Mouse (Mus musculus): Measurements from ENCODE around the gene Lmbr1l.
A peak's percentile ranks its signal among the peaks of the same experiment; 100 is the strongest.

Gene Lmbr1l

DNA sequence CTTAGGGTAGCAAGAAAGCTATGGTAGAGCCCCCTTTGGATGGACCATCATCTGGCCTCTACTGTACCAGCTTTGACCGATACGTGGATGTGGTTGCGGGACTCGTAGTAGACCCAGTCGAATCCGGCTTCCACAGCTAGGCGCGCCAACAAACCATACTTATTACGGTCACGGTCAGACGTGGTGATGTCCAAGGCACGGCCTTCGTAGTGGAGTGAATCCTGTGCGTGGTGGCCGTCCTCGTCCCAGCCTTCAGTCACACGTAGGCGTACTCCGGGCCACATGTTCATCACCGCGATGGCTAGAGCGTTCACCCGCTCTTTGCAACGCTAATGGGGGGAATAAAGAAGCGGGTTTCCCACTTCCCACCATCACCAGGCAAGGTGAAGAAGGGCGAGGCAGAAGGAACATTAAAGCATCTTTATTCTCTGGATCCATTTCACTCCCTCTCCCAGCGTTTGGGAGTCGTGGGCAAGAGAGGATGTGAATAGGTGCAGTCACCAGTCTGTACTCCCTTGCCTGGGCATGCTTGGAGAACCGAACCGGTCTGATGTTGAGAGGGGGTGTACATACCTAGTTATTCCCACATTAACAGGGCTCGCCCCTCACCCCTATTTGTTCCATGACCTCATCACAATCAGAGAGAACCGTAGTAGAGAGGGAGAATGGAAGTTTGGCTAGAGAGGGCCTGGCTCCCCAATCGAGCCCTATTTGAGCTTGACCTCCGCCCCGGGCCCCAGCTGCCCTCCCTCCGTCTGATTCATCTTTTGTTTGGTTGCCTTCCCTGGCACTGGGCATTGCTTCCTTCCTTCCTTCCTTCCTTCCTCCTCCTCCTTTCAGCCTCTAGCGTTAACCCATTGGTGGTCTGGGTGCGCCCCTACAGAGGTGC, 23.0 kb downstream of the Lmbr1l start:
- peak; percentile 95 for DNase-seq

DNA sequence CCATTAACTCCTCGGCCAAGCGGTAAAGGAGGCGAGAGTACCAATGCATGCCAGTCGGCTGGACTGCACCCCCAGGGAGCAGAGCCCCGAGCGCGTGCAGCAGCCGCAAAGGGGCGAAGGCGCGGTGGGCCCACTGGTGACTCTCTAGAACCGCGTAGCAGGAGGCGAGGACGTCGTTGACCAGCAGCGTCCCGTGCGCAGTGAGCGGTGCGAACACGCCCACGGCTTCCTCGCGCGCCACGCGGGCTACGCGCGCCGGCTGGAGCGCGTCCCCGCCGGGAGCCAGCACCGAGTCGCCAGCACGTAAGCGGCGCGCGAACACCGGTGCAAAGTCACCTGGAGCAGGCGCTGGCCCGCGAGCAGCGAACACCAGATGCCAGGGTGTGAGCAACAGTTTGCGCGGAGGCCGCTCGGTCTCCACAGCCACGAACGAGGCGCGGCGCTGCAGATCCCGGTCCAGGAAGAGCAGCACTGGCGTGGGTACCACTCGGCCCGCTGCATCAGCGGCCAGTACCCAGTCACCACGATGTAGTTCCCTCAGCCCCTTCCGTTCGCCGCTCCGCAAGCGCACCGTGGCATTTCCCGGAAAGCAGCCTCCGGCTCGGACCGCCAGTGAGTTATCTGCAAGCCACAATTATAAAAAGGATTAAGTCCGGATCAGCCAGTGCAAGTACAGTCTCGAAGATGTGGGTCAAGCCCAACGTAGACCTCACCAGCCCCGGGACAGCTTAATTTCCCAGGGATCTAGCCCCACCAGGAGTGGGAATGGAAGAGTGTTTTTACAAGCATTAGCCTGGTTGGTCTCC, 23.9 kb downstream of the Lmbr1l start, which contains the start of gene Rhebl1:
Gene Rhebl1 (minus strand): TSS at position 601 of the 806 bp plus-strand sequence.
- peak; percentile 94 for DNase-seq

DNA sequence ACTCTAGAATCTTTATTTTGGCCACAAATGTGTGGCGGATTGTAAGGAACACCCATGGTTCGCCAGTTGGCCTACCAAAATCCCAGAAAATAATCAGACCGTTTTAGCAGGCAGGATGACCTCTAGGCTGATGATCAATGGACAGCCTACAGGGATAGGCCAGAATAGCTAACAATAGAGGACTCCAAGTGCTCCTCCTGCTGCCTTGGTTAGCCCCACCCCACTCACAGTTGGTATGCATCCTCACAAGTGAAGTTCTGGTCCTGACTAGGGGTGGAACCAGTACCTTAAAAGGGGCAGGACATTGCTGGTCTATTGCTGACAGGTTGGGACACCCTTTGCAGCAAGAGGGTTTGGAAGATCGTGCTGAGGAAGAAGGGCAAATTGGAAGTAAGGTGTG, 25.0 kb downstream of the Lmbr1l start:
- no peak for DNase-seq

DNA sequence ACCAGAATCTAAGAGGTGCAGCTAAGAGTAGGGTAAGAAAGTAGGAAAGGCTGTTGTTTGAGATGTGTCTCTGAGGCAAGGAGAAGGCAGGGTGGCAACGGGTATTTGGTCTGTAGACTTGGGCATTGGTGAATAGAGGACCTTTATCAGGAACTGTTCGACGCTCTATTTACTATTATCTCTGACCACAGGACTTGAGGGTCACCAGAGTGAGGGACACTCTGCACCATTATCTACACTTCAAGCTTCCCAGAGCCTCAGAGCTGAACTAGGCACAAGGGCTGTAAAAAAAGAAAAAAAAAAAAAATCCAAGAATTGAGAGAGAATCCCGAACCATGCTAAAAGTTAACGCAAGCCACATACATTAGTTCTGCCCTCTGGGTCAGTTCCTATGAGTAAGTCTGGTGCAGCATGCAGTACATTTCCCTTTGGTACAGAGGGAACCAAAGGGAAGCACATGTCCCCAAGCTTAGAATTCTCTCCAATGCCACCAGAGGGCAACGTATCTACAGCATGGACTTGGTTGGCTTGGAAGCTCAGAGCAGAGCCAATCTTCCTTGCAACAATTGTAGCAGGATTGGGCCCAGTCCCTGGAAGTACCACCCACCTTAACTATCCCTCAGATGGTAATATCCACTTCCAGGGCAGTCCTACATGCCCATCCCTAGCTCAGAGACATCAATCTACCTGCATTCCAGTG, 26.0 kb downstream of the Lmbr1l start:
- DNase-seq, result peak; percentile 97

DNA sequence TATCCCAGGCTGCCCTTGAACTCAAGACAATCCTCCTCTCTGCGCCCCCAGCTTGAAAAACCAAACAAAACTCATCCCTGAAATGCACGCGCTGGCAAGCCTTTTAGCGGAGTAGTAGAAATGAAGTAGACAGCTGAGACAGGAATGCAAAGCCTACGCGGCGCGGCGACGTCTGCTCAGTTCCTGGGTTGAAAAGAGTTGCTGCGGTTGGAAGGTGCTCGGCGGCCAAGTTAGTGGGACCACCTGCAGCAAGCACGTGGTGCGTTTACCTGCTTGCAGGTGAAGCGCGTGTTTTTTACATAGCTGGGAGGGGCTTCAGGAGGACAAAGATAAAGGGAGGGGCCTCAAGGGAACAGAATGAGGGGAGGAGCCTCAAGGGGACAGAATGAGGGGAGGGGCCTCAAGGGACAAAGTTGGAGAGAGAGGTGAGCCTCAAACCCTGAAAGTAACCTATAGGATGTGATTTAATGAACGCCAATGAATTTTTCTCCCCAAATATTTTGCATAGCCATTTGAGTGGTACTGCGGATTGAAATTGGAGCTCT, 26.8 kb downstream of the Lmbr1l start:
- no peak for DNase-seq

DNA sequence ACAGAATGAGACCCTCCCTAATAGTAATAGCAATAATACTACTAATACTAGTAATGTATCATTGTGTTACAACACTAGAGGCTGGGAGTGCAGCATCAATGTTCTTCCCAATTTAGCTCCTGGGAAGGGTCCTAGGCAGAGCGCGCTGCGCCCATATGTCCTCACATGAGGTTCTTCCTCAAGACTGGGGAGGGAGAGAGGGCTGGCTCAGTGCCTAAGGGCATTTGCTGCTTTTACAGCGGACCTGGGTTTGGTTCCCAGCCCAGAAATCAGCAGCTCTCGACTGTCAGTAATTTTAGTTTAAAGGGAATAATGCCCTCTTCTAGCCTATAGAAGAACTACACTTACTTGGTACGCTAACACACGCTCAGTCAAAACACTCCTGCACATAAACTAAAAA, 30.5 kb downstream of the Lmbr1l start:
- DNase-seq, result no peak

DNA sequence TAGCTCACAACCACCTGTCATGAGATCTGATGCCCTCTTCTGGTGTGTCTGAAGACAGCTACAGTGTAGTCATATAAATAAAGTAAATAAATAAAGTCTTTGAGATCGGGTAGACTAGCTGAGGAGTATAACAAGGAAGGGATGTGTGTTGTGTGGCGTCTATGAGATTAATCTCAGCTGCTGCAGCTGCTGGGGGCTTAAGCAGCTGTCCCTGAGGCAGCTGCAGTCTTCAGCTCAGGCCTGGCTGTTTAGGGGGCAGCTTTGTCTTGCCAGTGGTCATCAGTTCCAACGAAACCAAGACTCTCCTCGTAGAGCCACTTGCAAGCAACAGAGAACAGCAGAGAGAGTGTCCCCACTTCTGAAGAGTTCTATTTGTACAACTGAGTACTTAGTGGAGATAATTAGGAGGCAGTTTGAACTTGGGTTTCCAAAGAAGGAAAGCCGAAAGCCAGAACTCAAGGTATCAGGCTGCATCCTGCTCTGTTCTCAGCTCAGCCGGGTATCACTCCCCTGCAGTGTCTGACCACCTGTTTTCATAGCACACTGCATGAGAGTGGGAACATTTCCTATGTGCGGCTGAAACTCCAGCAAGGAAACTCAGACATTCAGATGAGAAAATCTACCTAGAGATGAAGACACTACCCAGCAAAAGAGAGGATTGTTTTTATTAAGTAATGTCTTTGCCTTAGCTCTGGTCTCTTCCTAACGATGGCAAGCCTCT, 31.2 kb downstream of the Lmbr1l start:
- DNase-seq, result no peak

DNA sequence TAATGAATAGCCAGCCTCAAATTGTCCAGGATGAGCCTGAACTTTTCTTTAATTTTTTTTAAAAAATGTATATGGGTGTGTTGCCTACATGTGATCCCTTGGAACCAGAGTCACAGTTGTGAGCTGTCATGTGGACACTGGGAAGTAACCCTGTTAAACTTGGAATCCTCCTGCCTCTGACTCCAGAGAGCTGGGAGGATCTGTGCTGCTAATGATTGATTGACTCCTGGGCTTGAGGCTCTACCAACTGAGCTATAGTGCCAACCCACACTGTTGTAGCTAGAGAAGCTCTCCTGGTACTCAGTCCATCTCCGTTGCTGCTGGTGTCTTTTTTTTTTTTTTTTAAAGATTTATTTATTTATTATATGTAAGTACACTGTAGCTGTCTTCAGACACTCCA, 33.9 kb downstream of the Lmbr1l start:
- no peak for DNase-seq

DNA sequence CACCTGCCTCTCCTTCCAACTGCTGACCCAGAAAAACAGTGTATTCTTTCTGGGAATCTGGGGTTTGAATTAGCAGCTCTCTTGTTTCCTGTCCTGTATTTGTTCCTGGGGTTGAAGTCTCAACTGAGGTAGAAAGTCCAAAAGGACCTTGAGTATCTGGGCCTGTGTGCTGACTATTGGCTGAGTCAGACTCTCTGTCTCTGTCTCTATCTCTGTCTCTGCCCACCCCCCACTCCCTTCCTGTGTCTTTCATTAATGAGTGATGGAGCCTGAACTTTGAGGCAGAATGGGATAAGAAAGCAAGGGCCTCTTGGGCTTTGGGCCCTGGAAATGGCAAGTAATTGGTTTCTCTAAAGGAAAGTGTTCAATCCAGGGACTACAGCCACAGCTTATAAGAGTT, 34.4 kb downstream of the Lmbr1l start:
- DNase-seq, result no peak

DNA sequence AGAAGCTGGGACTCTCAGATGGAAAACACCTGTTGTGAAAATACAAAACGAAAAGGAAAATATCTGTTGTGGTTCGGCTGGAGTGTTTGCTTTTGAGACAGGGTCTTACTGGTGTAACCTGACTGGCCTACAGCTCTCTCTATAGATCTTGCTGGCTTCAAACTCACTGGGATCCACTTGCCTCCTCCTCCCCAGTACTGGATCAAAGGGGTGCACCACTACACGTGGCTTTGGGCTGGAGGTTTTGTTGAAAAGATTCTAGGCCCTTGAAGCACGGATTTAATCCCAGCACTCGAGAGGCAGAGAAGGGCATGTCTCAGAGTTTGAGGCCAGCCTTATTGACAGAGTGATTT, 36.4 kb downstream of the Lmbr1l start:
- no peak for DNase-seq

DNA sequence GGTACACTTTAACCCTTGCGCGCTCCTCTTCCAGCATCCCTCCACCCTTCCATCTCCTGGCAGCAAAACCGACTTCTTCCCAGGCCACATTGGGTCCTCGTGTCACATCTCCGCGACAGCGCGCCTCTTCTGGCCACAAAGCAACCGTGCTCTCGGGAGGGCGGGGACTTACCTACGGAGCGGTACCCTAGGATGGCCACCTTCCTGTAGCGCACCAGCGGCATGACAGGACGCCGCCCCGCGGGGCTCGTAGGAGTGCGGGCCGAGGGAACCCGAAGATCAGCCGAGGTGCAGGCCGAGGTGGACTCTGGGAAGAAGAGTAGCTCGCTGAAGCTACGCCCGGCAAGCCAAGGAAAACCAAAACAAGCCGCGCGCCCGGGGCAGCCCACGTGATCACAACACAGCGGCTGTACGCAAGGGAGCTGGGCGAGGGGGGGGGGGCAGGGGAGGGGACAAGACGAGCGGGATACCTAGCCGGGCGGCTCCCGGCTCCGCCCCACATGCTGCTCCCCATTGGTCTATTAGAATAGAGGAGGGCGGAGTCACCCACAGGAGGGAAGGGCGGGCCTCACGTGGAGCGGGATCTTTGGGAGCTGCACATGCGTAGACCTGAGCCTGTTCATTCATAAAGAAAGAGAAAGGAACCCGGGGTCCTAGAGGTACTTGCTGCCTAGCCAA, 36.9 kb downstream of the Lmbr1l start:
- DNase-seq, result peak; percentile 100

DNA sequence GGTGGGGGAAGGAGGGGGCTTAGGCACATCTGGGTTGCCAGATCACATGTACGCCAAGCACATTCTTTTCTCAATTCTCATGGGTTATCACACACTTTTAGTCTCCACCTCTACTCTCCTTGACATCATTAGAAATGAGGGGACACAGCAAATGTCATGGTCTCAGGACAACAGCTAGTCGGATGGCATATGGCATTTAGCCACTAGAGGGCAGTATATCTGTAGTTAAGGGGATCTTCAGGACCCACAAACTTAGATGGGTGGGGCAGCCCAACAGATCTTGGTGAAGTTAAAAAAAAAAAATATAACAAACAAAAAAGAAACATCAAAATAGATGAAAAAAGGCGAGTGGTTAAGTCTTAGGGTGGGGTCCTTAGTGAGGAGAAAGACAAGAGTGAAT, 40.7 kb downstream of the Lmbr1l start:
- peak; percentile 95 for DNase-seq

DNA sequence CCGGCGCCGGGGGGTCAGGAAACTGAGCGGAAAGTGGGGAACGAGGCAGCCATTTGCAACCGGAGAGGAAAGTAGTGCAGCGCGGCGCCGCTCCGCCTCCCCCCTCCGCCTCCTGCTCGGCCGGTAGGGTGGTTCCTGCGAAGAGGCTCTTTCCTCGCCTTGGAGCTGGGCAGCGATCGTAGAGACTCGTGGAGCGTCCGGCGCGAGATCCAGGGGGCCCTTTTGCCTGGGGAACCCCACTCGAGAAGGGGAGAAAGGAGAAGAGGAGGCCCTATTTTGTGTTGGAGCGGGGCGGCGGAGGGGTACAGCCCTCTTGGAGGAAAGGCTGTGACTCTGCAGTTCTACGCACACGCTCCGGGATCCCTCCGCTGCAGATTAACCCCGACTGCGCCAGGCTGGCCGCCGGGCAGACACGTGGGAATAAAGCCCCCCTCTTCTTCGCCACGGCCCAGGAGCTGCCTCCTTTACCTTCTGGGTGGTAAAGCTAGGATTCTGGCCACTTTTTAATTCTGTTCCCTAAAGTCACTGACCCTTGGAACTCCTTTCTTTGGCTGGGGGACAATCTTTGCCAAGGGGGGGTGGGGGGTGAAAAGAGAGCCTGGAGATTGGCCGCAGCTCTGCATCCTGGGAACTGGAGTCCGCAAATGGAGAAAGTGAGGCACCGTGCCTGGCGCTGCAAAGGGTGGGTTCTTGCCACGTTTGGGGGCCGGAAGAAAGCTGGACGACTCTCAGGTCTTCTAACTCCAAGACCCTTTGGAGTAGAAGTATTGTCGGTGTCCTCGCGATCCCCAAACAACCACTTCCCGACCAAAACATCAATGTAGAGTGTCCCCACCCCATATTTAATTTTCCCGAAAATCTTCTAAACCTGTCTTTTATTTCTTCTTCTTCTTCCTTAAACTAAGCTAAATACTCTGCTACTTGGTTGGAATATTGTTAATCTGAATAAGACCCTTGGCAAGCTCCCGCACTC, 45.8 kb downstream of the Lmbr1l start:
- peak; percentile 99 for DNase-seq

DNA sequence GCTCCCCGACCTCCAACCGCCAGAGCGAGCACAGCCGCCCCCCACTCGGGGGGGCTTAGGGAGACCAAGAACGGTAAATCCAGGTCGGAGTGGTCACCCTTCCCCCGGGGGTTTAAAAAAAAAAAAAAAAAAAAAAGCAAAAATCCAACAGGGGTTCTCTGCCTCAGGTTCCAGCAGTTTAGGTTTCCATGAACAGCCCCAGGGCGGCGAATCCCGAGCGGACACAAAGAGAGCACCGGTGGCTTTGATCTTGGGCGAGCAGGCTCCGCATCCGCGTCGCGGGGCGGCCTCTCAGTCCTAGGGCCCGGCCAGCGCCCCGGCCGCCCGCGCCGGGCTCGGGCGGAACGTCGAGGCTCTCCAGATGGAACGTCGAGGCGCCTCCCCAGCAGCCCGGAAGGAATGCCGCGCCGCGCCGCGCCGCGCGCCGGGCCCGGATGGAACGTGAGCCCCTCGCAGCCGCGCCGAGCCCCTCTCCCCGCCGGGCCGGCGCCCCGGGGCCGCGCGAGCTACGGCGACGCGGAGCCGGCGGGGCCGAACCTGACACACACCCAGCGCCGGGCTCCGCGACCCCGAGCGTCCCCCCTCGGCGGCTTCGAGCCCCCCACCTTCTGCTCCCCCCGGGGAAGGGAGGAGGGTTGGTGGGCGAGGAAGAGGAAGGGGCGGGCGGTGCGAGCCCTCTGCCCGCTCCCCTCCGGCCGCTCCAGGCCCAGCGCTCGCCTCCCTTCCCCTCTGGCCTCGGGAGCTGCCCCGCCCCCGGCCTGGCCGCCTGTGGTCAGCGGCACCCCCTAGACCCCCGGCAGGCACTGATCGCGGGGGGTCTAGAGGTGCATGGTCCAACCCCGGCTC, 46.7 kb downstream of the Lmbr1l start, which contains the start of gene Kmt2d:
Gene Kmt2d (minus strand): TSS at position 135 of the 846 bp plus-strand sequence.
- DNase-seq, result peak; percentile 95

DNA sequence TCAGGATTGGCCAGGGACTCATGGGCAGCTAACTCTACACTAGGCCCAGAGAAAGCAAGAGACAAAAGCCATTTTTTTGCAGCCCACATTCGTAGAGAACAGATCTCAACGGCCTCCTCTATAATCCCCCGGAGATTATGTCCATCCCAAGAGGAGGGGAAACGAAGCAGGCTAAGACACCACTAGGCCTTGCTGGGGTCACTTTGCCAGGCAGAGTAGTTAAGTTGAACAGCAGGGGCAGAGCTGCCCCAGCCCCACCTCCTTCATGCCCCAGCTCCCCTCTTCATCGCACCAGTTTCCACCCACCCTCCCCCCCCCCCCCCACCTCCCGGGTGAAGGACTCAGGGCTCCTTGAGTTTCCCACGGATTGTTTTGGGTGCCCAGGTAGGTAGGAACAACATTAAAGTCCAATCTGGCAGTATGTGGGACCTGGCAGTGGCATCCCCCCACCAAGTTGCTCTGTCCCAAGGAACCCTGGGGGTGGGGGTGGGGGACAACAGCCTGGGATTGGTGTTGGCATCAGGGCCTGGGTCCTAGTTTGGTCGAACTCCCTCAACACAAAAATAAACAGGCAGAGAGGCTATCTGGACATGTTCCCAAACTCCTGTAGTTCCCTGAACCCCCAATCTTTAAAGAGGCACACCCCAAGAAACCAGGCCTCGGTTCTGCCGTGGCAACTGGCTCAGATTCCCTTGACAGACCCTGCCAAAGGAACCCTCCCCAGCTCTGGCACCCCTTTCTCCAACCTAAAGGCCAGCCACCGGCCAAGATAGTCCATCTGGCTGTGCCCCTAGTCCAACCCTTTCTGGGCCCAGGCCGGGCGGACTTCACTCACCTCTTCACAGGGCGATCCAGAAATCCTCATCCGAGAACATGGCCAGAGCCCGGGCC, 47.6 kb downstream of the Lmbr1l start:
- peak; percentile 95 for DNase-seq

DNA sequence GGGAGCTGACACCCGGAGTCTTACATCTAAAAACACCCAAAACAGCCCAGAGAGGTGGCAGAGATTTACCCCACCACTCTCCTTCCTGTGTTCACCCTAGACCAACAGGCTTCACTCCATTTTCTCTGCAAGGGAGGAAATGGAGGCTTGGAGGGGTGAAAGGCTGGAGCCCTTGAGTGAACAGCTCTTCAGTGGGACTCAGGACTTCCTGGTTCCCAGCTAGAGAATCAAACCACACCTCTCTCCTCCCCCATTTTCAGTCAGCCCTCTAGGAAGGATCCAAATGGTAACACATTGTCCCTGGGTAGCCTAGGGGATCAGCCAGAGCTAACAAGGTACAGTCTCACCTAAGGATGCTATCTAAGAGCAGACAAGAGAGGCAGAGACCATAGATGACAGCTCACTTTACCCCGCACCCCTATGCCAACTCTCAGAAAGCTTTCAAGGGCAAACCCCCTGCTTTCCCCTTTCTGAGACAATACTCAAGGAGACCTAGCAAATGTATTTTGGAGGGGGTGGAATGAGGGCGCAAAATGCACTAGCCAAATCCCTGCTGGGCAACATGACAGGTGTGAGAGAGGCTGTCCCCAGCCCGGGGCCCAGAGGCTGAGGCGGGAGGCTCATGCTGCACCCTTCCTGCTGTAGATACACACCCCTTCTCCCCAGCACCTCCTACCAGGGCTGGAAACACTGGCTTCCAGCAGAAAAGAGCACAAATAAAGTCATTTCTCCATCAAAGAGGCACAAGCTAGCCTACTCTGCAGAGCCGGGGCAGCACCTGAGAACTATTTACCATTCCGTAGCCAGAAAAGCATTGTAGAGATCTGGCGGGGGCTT, 48.5 kb downstream of the Lmbr1l start:
- peak; percentile 93 for DNase-seq

DNA sequence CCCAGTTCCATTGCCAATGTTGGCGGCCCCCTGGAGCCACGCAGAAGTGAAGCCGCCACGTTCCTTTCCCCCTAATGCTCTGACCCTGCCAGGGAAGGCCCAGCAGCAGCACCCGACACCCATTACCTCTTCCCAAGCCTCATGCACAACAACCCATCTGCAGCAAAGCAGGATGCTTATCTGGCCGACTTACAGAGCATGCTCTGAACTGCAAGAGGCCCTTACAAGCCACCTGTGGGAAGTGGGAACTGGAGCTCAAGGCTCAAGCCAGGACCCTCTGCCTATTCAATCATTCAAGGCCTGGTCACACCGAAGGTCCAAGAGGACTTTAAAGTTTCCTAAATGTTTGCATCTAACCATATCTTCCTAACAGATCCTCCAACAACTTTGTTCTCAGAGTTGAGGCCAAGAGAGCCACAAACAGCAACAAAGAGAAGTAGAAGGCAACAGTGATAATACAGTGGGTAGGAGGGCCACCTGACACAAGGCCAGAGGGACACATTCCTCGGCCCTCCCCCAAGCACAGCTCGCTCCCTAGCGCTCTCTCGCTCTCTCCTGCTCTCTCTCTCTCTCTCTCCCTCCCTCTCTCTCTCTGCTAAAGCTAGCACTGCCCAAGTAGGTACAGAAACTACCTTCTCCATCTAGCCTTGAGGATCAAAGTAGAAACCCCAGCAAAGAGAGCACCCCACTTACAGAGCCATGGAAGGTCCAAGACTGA, 49.5 kb downstream of the Lmbr1l start:
- DNase-seq, result peak; percentile 91

Data from heart, adult 11 months (tissue).